Mouse (Mus musculus) heart, embryonic 14.5 days (tissue): ENCODE data around the gene Sri. TPM values are rescaled to one million over a fixed set of nuclear protein-coding genes. Genes with fewer than 3 reads are reported as not detected.

Experiments used
- ATAC-seq: fragments of 200-750 bp; cut with Nextera tagmentation; 2 replicates; pipeline ENCODE4 v1.8.0; 2017; ENCODE audit warnings: low read depth, moderate TSS enrichment; ENCODE audit not compliant: insufficient number of reproducible peaks, insufficient read depth, low FRiP score
- H3K27ac ChIP-seq, 2 experiments: fragments of 200-500 bp in 1 of 2; fragments of 300-500 bp in 1 of 2; sonication (generic) in 1 of 2; replicated peaks in 1 of 2; 2 replicates each; pipeline ENCODE4 v1.5.1; 2012 to 2014; ENCODE audit warnings: low read depth in 2 of 2, low read length in 2 of 2, control low read depth in 1 of 2, mild to moderate bottlenecking in 1 of 2, mixed read lengths in 1 of 2; ENCODE audit not compliant: control insufficient read depth in 1 of 2, insufficient read depth in 1 of 2
- H3K27me3 ChIP-seq: fragments of 300-500 bp; sonication (generic); 2 replicates; pipeline ENCODE4 v1.6.1; 2014; ENCODE audit warnings: mild to moderate bottlenecking, low read length, control low read depth; ENCODE audit not compliant: control insufficient read depth, insufficient read depth
- H3K36me3 ChIP-seq: fragments of 300-500 bp; sonication (generic); 2 replicates; pipeline ENCODE4 v1.6.1; 2014; ENCODE audit warnings: mild to moderate bottlenecking, control low read depth, low read length, mixed read lengths; ENCODE audit not compliant: control insufficient read depth, insufficient read depth
- H3K4me1 ChIP-seq, 2 experiments: fragments of 200-500 bp in 1 of 2; fragments of 300-500 bp in 1 of 2; sonication (generic) in 1 of 2; 2 replicates each; pipeline ENCODE4 v1.6.1; 2012 to 2014; ENCODE audit warnings: low read length in 2 of 2, control low read depth in 1 of 2, mixed read lengths in 1 of 2; ENCODE audit not compliant: control insufficient read depth in 2 of 2, insufficient read depth in 2 of 2
- H3K4me2 ChIP-seq: fragments of 300-500 bp; sonication (generic); 2 replicates; pipeline ENCODE4 v1.6.1; 2014; ENCODE audit warnings: mild to moderate bottlenecking, low read length
- H3K4me3 ChIP-seq, 2 experiments: fragments of 200-500 bp in 1 of 2; fragments of 300-500 bp in 1 of 2; sonication (generic) in 1 of 2; 2 replicates each; pipeline ENCODE4 v1.5.1; 2012 to 2014; ENCODE audit warnings: low read length in 2 of 2, mild to moderate bottlenecking in 2 of 2, control low read depth in 1 of 2, low read depth in 1 of 2, moderate library complexity in 1 of 2; ENCODE audit not compliant: control insufficient read depth in 1 of 2, insufficient read depth in 1 of 2
- H3K9ac ChIP-seq: fragments of 300-500 bp; sonication (generic); 2 replicates; pipeline ENCODE4 v1.6.1; 2014; ENCODE audit warnings: mild to moderate bottlenecking, low read length
- H3K9me3 ChIP-seq: fragments of 300-500 bp; sonication (generic); 2 replicates; pipeline ENCODE4 v1.6.1; 2016; ENCODE audit warnings: low read length, control low read depth; ENCODE audit not compliant: control insufficient read depth
- whole genome bisulfite sequencing: fragments of 180-500 bp; shearing (Covaris S2); extraction: QIAGEN DNeasy Blood & Tissue Kit; methylation state at CpG from one replicate; pipeline ENCODE4 v1.1.7; 2014; 5-methylcytosine and 5-hydroxymethylcytosine counted together
- polyA plus RNA-seq: library from polyadenylated mRNA; unstranded; fragments of >200 nt; fragmentation: Nextera tagmentation; extraction: Ambion mirVana; gene quantifications from 2 replicates; pipeline ENCODE4 v1.2.1, GENCODE M21; 2014

Sri gene
- polyA plus RNA-seq, 1 experiment from 2014 or later, result 260 TPM

DNA sequence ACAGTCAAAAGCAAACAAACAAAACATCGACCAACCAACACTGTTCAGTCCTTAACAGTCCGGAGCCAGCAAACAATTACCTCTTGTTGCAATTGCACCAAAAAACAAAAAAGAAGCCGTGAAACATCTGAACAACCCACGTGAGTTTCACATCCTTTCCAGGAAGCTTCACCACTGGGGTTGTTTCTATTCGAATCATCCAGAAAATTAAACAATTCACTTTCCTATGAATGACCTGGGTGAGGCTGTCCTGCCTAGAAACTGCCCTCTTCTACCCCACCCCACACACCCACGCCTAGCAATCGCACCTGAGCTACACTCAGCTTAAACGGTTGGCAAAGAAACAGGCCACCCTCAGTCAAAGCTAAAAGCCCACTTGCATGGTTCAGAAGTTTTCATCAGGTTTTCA is 9.8 kb downstream of the Sri start:
- peak overlapping the region; percentile 94 to 95 for H3K27ac ChIP-seq
- peaks cover 27% of the 10 kb centered on the region for H3K36me3 ChIP-seq
- H3K9me3 ChIP-seq, result no peaks in the 10 kb centered on the region
- H3K4me1 ChIP-seq, result peaks cover 9 to 20% of the 10 kb centered on the region in 2 experiments
- H3K4me3 ChIP-seq, result peak overlapping the region; percentile 87 to 92
- H3K4me2 ChIP-seq, result peak overlapping the region; percentile 70
- H3K27me3 ChIP-seq, result no peaks in the 10 kb centered on the region
- 0 out of 2 replicates have a peak, but pooled peaks have one; percentile 4 for ATAC-seq
- WGBS, result 36% methylated on average over 8 of the region's 8 CpGs
- peak overlapping the region; percentile 93 for H3K9ac ChIP-seq

GRCm38 (mm10) chr5:8056141-8057017 is 10.5 kb downstream of the Sri start:
- Histone ChIP-seq H3K4me3 (peak overlapping the region; percentile 87 to 92), H3K27ac (peak overlapping the region; percentile 94 to 95), H3K27me3 (no peaks in the 10 kb centered on the region), H3K4me2 (peak overlapping the region; percentile 70), H3K36me3 (peaks cover 34% of the 10 kb centered on the region), H3K9me3 (no peaks in the 10 kb centered on the region), H3K9ac (peak overlapping the region; percentile 93), H3K4me1 (peaks cover 9 to 20% of the 10 kb centered on the region in 2 experiments)
- WGBS, result under 1% methylated on average over 59 of the region's 60 CpGs
- ATAC-seq, result peak; percentile 97

DNA sequence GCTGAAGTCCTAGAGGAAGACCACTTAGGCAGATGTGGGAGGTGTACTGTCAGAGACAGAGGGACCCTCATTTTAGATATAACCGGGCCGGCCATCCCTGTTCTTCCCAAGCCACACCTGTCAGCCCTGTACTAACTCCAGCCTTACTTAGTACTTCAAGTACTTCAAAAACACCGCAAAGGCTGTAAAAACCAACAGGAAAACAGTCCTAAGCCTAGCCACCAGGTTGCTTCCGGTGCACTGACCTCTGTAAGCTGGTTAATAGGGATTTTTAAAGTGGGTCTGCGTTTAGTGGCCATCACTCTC is 11.1 kb downstream of the Sri start:
- no peaks in the 10 kb centered on the region for H3K9me3 ChIP-seq
- 0 out of 2 replicates have a peak, but pooled peaks have one; percentile 6 for ATAC-seq
- 43% methylated on average over 5 of the region's 5 CpGs for WGBS

DNA sequence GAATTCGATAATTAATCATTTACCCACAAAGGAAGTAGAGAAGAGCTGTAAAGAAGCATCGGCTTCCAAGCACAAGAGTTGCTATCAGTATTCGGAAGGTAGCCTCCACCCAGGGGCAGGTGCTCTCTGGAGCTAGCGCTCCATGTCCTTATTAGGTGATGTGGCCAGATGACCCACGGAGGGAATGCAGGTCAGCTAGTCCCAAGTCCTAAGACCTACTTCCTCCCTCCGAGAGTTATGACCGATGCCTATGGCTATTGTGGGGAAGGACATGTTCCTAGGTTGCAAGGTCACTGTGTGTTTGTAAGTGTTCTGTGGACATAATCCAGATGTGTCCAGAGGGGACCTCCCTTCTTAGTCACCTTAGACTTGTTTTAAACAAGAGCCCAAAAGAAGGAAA is 12.2 kb downstream of the Sri start:
- H3K4me2 ChIP-seq, result peak overlapping the region; percentile 70
- peaks cover 47% of the 10 kb centered on the region for H3K36me3 ChIP-seq
- WGBS, result 68% methylated on average over 7 of the region's 7 CpGs
- 0 out of 4 replicates have a peak overlapping the region, but pooled peaks have one; percentile 5 to 87 for H3K4me3 ChIP-seq
- no peaks in the 10 kb centered on the region for H3K9me3 ChIP-seq
- H3K9ac ChIP-seq, result 0 out of 2 replicates have a peak overlapping the region, but pooled peaks have one; percentile 4
- ATAC-seq, result no peak
- peak overlapping the region in 1 of 2 experiments; percentile 14; a peak in 1 of 4 replicates for H3K27ac ChIP-seq
- H3K27me3 ChIP-seq, result no peaks in the 10 kb centered on the region
- H3K4me1 ChIP-seq, result peaks cover 6 to 20% of the 10 kb centered on the region in 2 experiments

More for the DNA sequence above, 11.1 kb downstream of the Sri start:
- Histone ChIP-seq H3K36me3 (peaks cover 40% of the 10 kb centered on the region), H3K27ac (peak overlapping the region; percentile 94 to 95), H3K4me3 (peak overlapping the region; percentile 87 to 92), H3K4me1 (peaks cover 9 to 20% of the 10 kb centered on the region in 2 experiments), H3K9ac (peak overlapping the region; percentile 93), H3K4me2 (peak overlapping the region; percentile 70), H3K27me3 (no peaks in the 10 kb centered on the region)

GRCm38 (mm10) chr5:8062469-8062868 is 16.6 kb downstream of the Sri start:
- Histone ChIP-seq H3K9ac (no peak overlapping the region), H3K27ac (no peak overlapping the region), H3K27me3 (no peaks in the 10 kb centered on the region), H3K4me3 (no peak overlapping the region), H3K4me2 (no peak overlapping the region), H3K9me3 (no peaks in the 10 kb centered on the region), H3K36me3 (peaks cover 91% of the 10 kb centered on the region), H3K4me1 (peaks cover 3 to 10% of the 10 kb centered on the region in 2 experiments; a peak in 3 of 4 replicates)
- 89% methylated on average over 2 of the region's 2 CpGs for WGBS
- ATAC-seq, result no peak

DNA sequence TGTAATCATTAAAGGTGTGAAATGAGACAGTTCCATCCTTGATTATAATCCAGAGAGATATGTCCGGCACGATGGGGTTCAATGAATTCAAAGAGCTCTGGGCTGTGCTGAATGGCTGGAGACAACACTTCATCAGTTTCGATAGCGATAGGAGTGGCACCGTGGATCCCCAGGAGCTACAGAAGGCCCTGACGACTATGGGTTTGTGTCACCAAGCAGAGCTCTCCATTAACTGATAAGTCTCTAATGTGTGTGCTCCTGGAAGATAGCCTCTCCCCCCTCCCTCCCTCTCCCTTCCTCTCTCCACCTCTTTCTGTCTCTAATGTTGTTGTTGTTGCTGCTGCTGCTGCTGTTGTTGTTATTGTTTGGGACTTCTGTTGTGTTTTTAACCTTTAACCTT is 17.3 kb downstream of the Sri start:
- no peak for ATAC-seq
- Histone ChIP-seq H3K9ac (no peak overlapping the region), H3K4me3 (no peak overlapping the region), H3K4me2 (no peak overlapping the region), H3K9me3 (no peaks in the 10 kb centered on the region), H3K4me1 (peaks cover 0 to 3% of the 10 kb centered on the region in 2 experiments; a peak in 1 of 4 replicates), H3K27me3 (no peaks in the 10 kb centered on the region), H3K27ac (no peak overlapping the region), H3K36me3 (peaks cover 95% of the 10 kb centered on the region)
- 33% methylated on average over 6 of the region's 6 CpGs for WGBS

DNA sequence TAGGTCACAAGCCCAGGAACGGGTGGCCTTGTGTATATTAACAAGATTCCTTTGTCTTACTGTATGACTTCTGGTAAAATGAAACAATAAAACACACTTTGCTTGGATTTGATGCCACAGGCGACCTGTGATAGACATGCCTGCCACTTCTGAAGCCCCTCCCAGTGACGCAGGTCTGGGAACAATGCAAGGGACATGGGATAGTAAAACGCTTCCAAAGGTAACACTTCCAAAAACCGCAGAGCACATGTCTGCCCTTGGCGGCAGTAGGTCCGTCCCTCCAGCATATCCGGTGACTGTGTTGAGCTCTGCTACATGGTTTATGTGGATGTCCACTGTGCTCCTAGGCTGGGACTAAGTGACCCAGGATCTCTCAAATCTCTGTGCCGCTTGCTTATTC is 27.5 kb downstream of the Sri start:
- no peak overlapping the region for H3K27ac ChIP-seq
- no peak overlapping the region for H3K9ac ChIP-seq
- H3K36me3 ChIP-seq, result peaks cover 46% of the 10 kb centered on the region
- H3K4me2 ChIP-seq, result no peak overlapping the region
- H3K27me3 ChIP-seq, result no peaks in the 10 kb centered on the region
- ATAC-seq, result no peak
- H3K4me1 ChIP-seq, result no peaks in the 10 kb centered on the region
- H3K4me3 ChIP-seq, result no peak overlapping the region
- 93% methylated on average over 9 of the region's 9 CpGs for WGBS
- no peaks in the 10 kb centered on the region for H3K9me3 ChIP-seq
